Mouse (Mus musculus): ENCODE results near the gene Gpr153.

Gene Gpr153

GRCm38 (mm10) chr4:152315498-152316213 lies 41.6 kb downstream of the Gpr153 start:
- DNase-seq (ENCODE audit: low spot score in 2 of 2), result no peak

- no peak for DNase-seq (ENCODE audit: low spot score in 2 of 2)
Measured at GRCm38 (mm10) chr4:152317631-152318033, 43.6 kb downstream of the Gpr153 start.

- DNase-seq (ENCODE audit: low spot score in 2 of 2), result peak; percentile 42 to 47
Measured at GRCm38 (mm10) chr4:152318517-152319234, 44.6 kb downstream of the Gpr153 start, which contains the start of gene Rnf207. Rnf207 (minus strand) TSS chr4:152318993.

- no peak for DNase-seq (ENCODE audit: low spot score in 2 of 2)
Measured at GRCm38 (mm10) chr4:152321464-152321863, 47.4 kb downstream of the Gpr153 start.

- DNase-seq (ENCODE audit: low spot score in 2 of 2), result no peak
Measured at GRCm38 (mm10) chr4:152324641-152325562, 50.9 kb downstream of the Gpr153 start.

- DNase-seq (ENCODE audit: low spot score in 2 of 2), result peak; percentile 95
Measured at GRCm38 (mm10) chr4:152325574-152326411, 51.8 kb downstream of the Gpr153 start, which contains the start of gene Rpl22. Rpl22 (plus strand) TSS chr4:152325742.

GRCm38 (mm10) chr4:152326543-152326942 lies 52.5 kb downstream of the Gpr153 start:
- DNase-seq (ENCODE audit: low spot score in 2 of 2), result no peak

- DNase-seq (ENCODE audit: low spot score in 2 of 2), result peak; percentile 26 to 36
Measured at GRCm38 (mm10) chr4:152328691-152329090, 54.7 kb downstream of the Gpr153 start.

GRCm38 (mm10) chr4:152332952-152333351 lies 58.9 kb downstream of the Gpr153 start:
- DNase-seq (ENCODE audit: low spot score in 2 of 2), result peak; percentile 27 to 30

GRCm38 (mm10) chr4:152333587-152333986 lies 59.6 kb downstream of the Gpr153 start:
- no peak for DNase-seq (ENCODE audit: low spot score in 2 of 2)

Measured in spleen, postnatal 36 days (tissue).